Mouse (Mus musculus): ENCODE measurements around the gene Phf19.

Phf19 gene

DNA sequence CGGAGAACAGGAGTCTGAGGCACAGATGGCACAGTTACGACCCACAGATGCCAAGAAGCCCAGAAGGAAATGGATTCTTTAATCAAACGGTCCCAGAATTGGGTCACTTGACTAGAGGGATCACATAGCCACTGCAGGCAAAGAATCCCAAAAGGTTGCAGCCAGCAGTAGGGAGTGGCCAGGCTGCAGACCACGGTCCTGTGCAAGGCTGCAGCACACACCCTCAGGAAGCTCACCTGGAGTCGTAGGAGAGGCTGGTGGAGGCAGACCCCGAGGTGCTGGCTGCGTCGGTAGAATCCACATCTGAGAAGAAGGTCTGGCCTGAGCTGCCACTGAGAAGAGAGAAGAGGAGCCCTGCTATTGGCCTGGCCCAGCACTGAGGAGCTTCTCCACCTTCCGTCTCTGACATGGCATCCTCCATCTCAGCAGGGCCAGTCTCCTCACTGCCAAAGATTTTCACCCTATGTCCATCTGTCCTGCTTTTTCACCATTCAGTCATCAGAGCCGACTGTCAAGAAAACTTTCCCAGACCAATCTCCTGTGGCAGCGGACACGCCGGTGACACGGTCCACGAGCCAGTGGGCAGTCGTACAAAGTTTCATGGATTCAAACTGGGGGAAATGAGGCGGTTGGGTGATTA, 16.9 kb downstream of the Phf19 start:
- DNase-seq: peak; percentile 30 to 48

DNA sequence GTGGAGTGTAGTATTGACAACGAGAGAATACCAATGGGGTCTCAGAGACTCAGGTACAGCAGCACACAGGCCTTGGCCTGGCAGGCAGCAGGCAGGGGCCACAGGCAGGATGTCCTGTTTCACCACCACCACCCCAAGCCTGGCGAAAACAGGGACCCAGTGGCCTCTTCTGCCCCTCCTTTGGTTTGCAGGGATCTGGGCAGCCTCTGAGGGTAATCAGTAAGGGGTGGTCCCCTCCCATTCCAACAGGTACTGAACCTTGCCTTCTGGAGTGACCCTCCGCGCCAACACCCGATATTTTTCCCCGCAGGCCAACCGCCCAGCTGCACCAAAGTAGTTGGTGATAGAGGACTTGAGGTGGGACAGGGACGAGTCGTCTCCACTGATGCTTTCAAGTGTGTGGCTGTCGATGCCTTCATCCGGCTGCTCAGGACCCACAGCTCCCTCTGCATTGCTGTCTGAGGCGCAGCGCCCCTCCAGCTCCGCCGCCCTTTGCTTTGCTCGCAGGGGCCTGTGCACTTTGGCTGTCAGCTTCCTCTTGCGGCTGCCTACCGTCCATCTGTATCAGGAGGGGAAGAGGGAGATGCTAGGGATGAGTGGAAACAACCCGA, 18.2 kb downstream of the Phf19 start:
- no peak for DNase-seq

GRCm38 (mm10) chr2:34893950-34894349, 19.9 kb downstream of the Phf19 start:
- no peak for DNase-seq

DNA sequence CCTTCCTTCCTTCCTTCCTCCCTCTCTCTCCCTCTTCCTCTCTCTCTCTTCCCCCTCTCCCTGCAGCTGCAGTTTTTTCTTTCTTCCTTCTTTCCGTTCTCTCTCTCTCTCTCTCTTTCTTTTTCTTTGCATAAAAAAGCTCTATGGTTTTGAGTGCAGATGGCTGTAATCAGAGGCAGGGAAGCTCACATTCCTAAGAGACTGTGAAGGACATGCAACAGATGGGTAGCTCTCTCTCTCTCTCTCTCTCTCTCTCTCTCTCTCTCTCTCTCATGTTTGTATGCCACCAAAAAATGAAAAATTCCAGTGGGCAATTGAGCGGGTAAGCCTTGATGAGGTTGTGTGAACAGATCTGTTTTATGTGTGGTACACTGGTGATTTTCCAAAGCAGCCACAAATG, 29.6 kb downstream of the Phf19 start:
- DNase-seq: no peak

GRCm38 (mm10) chr2:34883190-34883589, 30.6 kb downstream of the Phf19 start:
- no peak for DNase-seq

DNA sequence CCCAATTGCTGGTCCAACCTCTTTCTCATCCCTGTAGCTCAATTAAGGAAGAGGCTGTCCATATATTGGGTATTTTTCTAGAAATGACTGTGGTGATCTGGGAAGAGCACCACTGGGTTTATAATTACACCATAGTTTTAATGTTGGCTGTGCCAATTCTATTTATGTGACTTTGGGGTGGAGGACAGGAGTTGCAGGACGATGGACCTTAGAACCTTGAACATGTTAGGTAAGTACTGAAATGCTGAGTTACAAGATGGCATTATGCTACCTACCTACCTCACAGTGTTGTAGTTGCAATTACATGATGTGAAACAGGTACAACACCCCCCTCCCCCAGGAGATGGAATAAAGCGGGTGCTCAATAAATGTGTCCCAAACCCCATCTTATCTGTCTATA, 31.1 kb downstream of the Phf19 start:
- no peak for DNase-seq

DNA sequence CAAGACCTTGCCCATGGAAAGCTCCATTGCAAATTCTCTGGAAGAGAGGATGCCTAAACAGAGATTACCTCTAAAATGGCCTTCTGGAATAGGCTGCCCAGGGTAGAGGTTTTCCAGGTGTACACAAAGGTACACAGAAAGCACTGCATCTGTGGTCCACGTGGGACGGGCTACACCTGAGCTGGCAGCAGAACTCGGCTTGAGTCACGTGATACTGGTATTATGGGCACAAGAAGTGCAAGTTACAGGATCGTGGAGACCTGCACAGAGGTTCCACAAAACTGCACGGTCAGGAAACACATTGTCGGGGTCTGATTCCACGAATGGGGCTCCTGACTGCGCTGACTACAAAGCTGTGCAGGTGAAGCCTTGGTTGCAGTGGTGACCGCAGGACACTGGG, 33.8 kb downstream of the Phf19 start:
- DNase-seq: no peak

DNA sequence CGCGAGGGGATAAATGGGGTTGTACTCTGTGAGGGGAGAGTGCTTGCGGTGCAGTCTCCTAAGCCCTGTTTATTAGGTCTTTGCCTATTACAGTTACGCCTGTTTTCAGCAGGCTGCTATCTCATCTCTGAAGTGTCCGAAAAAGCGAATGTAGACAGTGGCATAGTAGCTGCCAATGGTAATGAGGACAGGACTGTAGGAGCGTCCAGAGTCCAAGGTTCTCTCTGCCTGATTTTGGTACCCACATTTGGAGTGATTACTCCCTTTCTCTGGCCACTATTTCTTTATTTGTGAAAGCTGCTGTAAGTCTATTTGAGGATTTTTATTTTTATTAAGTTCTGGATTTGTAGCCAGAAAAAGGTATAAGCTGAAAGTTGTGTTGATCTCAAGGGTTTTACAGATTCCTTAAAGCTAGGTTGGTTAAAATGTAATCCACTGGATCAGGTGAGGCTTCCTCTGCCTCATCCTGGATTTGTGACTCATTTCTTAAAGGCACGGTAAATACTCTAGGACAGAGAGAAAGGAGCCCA, 38.9 kb downstream of the Phf19 start, which contains the start of gene Psmd5:
Gene Psmd5 (minus strand): TSS at position 153 of the 530 bp plus-strand sequence.
- DNase-seq: no peak

- DNase-seq: no peak
These were observed 39.6 kb downstream of the Phf19 start, which contains the start of gene Cutal for GRCm38 (mm10) chr2:34874271-34874670. Cutal (plus strand) TSS chr2:34874396.

DNA sequence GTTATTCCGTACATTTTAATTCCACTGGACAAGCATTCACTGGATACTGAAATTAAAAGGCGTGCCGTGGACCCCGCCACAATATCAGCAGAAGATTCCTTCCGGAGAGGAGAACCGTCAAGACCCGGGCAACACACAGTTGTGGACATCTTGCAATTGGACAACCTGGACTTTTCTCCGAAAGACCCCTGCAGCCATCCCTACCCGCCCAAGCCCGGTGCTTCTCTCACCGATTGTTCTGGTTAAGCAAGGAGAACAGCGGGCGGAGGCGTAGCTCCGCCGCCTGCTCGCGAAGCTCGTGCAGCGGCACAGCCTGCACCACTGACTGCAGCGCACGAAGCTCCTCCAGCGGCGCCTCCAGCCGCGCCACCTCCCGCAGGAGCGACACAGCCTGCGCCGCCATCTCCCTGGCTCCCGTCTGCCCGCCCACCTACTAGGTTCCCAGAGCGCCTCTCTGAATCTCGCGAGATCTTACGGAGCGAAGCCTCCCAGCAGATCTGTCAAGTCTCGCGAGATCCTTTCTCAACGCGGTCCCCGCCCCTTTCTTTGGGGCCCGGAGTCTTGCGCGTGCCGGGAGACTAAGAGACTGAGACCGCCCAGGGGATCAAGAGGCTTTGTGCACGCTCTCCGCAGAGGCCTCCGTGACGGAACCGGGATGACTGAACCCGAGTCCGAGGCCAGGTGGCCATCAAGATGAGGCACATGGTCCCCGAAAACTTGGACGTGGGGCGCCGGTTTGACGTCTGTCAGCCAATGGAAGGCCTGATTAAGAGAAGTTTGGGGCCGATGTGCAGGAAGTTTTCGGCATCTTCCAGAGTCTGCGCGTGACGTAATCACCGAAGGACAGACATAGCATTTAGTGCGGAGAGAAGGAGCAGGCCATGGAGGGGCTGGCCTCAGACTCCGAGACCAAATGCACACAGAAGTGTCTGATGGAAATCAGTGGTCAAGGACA, 43.0 kb downstream of the Phf19 start:
- peak; percentile 89 to 90 for DNase-seq

- no peak for DNase-seq
These were observed 44.1 kb downstream of the Phf19 start for GRCm38 (mm10) chr2:34869680-34870079.

DNA sequence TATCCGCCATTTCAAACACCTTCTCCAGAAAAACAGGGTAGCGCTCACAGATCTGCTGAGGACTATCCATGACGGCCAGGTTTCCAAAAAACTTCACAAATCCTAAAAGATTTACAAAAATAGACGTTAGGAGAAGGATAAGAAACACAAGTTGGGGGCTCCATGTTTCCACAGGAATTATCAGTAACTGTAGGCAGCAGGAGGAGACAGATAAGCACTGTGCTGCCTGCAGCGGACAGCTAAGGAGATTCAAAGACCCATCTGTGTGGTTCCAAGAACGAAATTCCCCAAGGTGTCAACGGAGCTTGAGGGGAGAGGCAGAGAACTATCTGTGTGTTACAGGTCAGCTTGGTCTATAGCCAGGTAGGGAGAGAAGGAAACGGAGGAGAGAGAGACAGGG, 56.1 kb downstream of the Phf19 start:
- no peak for DNase-seq

GRCm38 (mm10) chr2:34855265-34855664, 58.6 kb downstream of the Phf19 start:
- no peak for DNase-seq

DNA sequence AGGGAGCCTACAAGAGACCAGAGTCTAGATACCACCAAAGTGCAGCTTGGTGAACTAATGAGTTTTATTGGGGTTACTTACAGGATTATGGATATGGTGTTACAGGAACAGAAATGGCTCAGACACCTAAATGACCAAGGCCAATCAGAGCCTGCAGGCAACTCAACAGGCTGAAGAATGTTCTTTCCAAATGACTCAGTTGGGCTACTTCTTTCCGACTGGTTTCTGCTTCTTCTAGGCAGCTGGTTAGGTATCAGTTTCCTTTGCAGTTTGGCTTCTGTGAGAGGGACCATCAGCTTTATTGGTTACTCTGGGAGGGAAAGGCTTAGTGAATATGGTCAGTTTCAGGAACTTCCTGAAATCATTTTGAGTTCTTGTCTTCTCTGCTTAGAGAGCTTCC, 66.1 kb downstream of the Phf19 start:
- DNase-seq: no peak
